Mouse (Mus musculus): ENCODE results near the gene Zbtb38. TPM values are rescaled to one million over a fixed set of nuclear protein-coding genes. Genes with fewer than 3 reads are reported as not detected.

Gene Zbtb38
- total RNA-seq, 2 experiments from 2014 or later, result 15.9 to 20.1 TPM

DNA sequence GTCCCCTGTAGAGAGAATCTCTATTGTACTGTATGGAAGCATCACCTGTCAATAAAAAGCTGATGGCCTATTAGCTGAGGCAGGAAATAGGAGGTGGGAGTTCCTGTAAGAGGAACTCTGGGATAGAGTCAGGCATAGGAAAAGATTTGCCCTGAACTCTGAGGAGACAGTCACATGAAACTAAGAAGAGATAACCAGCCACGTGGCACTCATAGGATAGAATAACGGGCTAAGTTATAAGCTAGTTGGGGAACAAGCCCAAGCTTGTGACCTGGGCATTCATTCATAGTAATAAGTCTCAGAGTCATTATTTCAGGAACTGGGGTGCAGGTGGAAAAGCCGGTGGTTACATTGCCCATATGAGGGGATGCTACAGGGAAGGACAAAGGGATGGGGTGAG, 10.4 kb upstream of the Zbtb38 start:
- no peak for DNase-seq (ENCODE audit: low spot score in 2 of 2)

DNA sequence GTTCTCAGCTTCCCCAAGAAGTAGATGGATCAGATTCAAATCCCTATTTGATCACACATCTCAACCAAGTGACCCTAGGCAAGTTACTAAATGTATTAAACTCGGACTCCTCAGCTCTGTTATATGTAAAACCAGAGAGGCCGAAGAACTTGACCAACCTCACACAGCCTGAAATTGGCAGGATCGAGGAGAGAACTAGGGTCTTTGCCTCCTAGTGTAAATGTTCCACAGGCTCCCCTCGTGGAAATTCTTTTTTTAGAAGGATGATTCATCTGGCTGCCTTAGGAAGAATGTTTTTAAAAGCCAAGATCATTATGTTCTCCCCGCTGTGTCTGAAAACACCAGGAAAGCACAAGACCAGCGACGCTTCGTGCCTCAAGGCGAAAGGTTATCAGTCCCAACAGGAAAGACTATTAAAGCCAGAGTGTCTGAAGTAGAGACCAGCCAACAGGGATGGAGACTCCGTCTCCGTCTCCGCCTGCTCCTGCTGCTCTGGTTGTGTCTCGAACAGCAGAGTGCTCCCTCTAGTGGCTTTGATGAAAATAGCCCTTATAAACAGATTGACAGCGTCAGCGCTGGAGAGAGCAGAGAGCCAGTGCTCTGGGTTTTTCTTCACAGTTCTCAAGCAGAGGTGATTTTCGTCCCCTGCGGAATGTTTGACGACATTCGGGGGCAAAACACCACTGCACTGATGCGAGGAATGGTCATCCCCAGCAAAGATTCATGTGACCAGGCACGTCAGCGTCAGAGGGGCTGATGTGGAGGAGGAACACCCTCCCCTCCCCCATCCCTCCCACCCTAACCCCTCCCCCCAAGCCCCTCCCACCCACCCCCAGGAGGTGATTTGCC, 6.3 kb upstream of the Zbtb38 start:
- peak in 1 of 2 experiments; percentile 55 for DNase-seq (ENCODE audit: low spot score in 2 of 2)

DNA sequence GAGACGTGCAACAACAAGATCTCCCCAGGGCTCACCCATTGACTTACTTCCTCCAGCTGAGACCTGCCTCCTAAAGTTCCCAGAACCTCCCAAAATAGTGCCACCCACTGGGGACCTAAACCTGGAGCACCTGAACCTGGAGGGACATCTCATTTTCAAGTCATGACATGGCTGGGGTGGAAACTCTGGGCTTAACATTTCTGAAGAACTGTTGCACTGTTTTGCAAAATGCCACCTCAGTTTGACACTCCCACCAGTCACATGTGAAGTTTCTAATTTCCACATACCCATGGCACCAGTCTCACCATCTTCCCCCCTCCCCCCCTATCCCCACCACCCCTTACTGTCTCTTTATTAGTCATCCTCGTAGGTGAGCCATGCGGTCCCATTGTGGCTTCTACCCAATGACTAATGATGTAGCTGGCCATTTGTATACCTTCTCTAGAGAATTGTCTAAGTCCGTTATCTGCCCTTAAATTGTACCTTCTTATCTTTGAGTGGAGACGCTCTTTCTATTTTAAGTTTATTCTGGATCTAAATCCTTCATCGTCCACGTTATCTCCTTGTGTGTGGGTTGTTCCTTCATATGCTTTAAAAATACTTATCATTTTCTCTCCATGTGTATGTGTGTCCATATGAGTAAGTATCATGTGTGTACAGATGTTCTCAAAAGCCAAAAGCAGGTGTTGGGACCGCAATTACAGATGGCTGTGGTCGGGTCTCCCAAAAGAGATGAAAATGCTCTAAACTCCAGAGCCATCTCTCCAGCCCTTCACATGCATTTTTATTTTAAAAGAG, 4.2 kb upstream of the Zbtb38 start:
- no peak for DNase-seq (ENCODE audit: low spot score in 2 of 2)

DNA sequence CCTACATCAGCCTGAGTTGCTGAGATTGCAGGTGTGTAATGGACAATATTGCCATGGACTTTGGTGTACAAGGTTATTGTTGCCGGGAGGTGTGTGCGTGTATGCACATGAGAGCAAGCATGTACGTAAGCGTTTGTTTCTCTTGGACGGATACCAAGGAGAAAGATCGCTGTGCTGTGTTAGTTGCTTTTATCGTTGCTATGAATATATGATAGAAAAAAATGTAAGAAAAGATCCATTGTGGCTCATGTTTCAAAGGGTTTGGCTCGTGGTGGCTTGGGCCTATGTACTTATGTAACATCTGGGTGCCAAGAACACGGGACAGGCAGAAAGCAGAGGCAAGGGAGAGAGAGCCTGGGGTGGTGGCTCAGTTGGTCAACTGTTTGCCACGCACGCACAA, 3.1 kb upstream of the Zbtb38 start:
- no peak for DNase-seq (ENCODE audit: low spot score in 2 of 2)

DNA sequence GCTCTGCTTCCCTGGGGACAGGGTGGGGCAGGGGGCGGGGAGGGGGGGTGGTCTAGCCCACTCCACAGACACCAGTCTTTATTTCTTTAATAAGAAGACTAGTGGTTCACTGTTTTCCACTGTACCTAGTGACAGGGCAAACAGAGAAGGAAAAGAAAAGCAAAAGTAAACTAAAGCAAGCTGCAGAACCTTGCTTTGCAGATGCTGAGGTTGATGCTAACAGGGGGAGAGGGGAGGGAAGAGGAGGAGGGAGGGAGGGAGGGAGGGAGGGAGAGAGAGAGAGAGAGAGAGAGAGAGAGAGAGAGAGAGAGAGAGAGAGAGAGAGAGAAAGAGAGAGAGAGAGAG, 2.0 kb upstream of the Zbtb38 start:
- no peak for DNase-seq (ENCODE audit: low spot score in 2 of 2)

DNA sequence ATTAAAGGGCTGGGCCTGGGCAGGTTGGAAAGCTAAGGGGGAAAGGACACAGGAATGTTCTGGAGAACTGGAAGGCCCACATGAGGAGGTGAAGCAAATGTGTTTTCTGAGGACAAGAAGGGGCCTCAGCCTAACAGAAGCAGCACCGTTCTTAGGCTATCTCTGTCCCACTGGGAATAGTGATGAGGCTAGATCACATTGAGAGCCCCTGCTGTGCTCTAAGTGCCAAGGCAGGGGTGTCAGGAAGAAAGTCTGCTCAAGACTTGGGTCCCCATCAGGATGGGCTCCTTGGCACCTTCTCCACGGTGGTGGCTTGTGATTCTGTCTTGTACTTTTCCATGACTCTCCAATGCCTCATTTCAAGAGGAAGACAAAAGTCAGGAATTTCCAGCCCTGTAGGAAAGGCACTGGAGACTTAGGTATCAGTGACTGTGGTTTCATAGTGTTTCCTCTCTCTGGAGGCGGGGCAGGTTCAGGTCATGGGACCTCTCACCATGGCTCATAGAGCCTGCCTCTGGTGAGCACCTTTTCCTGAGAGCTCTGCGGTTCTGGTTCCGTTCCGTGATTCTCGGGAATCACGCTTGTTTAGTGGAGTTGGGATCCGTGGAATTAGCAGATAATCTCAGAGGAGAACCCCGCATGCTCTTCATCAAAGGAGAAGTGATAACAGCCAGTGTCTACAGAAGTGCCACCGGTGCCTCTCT, 1.4 kb upstream of the Zbtb38 start:
- DNase-seq (ENCODE audit: low spot score in 2 of 2), result no peak

DNA sequence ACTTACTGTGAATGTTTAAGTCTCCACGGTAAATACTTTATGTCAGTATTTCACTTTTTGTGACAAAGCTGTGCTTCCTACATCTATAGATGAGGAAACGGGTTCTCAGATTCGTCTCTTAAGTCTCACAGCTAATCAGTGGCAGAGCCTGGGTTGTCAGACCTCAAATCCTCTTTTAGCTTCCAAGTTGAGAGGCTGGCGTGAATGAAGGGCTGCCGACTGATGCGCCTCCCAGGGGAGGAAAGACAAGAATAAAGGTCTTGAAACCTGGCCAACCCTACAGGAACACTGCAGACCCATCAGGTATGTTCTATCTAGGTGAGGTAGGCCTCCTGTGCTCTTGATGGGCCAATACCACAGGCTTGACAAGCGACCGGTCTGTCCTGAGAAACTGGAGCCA, 761 bp upstream of the Zbtb38 start:
- no peak for DNase-seq (ENCODE audit: low spot score in 2 of 2)

DNA sequence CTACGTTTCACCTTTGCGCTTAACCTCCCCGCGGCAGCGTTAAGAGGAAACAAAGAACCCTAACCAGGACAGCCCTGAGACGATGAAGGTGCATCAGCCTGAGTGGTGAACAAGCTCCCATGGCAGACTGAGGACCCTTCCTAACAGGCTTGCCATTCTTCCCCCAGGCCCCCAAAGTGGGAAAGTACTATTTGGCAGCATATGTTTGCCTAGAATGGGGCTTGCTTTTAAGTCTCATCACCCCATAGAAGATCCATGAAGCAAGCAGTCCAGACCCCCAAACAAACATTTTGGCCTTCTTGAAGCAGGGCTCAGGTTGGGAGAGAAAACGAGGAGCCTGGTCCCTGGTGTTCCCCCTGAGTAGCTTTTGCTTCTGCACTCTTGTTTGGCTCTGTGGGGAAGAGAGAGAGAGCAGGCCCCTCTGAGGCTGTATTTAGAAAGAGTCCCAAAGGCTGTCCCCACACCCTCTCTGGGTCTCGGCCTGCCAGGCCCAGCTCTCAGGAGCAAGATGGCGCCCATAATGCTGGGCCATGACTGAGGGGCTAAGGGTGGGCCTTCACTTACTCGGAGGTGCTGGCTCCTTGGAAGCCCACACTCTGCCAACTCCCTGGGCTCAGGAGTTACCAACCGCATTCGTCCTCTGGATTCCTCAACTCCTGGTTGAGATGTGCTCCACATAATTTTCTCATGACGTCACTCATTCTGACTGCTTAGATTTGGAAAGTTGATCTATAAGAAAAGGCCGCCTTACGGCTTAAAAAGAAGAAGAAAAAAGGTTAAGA, 619 bp downstream of the Zbtb38 start:
- DNase-seq (ENCODE audit: low spot score in 2 of 2), result no peak

DNA sequence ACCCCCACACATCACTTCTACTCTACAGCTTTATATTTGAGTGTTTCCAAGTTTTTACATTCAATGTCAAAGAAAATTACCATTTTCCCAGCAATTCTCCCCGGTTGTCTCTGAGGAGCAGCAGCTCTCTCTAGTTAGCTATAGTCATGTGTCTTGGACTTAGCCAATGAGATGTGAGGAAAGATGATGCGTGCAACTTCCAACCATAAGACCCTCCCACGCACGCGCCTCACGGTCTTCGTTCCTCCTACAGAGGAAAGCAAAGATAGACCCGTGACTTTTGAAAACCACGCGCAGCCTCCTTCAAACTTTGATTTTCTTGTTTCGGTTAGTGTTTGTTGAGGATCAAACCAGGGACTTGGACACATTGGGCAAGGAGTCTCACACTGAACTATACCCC, 2.0 kb downstream of the Zbtb38 start:
- no peak for DNase-seq (ENCODE audit: low spot score in 2 of 2)

DNA sequence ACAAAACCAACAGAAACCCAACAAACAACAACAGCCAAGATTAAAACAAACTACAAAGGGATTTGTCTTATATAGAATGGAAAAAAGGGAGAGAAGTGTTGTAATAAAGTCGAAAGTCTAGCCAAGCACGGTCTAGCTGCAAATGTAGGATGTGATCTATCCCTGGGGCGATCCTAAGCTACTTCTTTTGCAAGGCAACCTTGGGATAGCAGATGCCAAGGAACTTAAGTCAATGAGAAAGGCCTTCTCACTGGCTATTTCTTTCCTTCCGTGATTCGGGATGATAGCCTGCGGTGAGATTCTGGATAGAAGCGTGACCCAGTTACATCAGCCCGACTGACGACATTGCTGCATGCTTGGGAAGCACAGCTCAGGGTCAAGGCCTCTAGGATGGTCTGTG, 6.1 kb downstream of the Zbtb38 start:
- DNase-seq (ENCODE audit: low spot score in 2 of 2), result no peak

DNA sequence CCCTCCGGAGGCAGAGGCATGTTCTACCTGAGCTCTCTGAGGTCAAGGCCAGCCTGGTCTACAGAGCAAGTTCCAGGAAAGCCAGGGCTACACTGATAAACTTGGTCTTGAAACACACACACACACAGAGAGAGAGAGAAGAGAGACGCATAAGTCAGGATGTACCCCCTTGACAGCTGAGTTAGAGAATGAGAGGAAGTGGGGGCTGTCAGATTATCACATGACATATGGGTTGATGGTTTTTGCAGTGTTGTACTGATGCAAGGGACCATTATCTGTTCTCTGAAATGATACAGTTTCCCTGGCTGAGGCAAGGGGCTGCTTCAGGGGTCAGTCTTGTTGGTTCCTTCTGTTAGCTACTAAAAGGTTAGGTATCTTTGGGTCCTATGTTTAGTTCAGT, 7.7 kb downstream of the Zbtb38 start:
- DNase-seq (ENCODE audit: low spot score in 2 of 2), result no peak

DNA sequence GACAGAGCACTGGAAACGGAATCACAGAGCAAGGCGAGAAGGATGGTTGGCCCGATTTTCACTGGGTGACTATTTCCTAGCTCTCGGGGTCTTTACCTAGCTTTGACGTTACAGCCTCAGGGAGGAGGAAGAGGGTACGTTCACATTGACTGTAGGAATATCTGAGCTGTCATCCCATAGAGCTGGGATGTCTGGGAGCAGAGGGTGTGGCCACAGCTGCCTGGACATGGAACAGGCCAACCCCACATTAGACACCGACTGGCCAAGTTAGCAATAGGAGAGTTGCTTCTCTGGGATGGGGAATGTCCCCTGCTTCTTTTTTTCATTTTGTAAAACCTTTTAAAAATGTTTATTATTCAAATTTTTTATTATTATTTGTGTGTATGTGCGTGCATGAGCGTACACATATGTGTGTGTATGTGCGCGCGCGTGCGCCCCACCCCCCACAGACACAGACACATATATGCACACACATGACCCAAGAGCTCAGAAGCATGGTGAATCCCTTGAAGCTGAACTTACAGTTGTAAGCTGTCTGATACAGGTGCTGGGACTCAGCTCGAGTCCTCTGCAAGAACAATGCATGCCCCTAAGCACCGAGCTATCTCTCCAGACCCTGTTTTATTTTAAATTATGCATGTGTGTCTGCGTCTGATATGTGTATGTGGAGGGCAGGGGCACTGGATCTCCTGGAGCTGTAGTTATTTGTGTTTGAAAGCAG, 11.1 kb downstream of the Zbtb38 start:
- no peak for DNase-seq (ENCODE audit: low spot score in 2 of 2)

DNA sequence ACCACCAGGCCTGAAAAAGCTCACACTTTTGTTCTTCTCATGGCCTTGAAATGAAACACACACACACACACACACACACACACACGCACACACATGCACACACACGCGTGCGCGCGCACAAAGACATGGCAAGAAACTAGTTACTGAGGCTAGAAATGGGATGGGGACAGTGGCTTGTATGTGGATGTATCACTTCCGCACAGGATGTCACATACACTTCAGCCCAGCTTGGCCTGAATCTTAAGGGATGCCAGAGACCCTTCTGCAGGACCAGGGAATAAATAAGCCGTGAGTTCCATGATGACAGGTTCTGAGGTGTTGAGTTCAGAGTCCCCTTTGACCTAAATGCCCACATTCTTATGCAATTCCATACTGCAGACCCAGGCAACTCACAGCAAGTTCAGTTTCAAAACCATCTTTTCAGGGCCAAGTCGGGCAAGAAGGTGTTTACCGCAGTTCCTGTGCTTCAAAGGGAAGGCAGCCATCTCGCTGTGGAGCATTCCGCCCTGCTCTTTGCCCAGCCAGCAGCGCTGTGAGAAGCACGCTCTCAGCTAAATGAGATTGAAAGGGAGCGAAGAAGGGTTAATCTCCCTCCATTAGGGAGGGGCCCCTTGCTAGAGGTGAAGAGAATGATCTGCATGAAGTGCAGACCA, 11.8 kb downstream of the Zbtb38 start:
- no peak for DNase-seq (ENCODE audit: low spot score in 2 of 2)

DNA sequence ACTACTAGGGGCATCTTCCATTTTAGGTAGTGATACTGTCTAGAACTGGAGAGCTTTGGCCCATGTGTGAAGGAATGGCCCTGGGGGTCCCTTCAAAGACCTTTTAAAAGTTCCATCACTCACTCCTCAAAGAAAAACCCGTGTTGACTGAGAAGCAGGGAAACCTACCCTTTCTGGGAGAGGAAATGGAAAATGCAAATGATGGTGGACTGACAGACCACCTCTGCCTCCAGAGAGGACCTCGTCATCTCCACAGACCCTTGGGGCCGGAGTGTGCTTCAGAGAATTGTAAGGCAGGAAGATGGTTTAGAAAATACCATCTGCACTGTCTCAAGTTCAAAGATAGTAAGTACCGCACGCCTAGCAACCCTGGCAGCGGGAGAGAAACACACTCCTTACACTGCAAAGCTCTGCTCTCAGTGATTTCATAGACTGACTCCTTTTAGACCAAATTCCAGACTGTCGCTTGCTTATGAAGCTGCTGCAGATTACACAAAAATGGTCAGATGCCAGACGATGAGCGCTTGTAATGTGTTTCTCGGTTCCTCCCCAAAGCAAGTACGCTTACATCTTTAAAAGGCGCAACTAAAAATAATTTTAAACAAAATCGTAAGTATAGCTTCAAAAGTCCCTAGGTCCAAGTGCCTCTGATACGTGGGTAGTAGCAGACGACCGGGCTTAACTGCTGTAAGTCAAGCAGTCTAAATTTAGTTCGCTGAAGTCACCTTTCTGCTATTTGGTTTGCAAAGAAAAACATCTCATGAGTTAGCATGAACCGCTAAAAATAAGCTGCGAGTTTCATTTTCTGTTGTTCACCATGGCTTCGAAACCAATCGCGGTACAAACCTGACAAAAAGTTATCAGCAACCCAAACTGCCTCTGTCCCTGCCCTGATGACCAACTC, 12.6 kb downstream of the Zbtb38 start:
- DNase-seq (ENCODE audit: low spot score in 2 of 2), result no peak

DNA sequence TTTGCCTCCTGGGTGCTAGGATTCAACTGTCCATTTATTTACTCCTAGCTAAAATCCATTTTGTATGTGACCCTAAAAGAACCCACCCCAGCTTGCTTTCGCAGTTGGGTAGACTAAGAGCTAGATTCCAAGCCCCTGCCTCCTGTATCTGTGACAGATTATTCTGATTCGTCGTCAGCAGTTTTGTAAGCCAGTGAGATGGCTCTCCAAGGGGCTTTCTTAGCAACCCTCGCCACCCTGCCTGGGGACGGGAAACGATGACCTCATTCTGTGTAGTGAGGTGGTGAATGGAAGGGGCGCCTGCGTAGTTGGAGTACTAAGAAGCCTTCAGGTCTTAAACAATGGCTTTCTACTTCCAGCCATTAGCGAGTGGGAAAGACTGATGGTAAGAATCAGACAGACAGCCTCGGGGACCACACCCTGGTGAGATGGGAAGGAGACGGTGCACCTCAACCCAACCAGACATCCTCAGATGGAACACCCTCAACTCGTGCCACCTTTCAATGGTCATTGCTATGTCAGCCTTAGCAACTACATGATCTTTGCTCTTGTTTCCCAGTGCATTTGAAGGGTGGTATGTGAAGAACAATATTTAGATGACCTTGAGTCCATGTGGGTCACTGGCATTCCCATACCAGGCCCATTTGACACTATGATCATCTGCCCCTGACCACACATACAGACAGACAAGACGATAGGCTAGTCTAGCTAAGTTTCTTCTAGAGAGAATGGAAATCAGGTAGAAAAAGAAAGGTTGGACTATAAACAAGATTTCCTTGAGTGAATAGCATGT, 13.9 kb downstream of the Zbtb38 start:
- DNase-seq (ENCODE audit: low spot score in 2 of 2), result no peak

DNA sequence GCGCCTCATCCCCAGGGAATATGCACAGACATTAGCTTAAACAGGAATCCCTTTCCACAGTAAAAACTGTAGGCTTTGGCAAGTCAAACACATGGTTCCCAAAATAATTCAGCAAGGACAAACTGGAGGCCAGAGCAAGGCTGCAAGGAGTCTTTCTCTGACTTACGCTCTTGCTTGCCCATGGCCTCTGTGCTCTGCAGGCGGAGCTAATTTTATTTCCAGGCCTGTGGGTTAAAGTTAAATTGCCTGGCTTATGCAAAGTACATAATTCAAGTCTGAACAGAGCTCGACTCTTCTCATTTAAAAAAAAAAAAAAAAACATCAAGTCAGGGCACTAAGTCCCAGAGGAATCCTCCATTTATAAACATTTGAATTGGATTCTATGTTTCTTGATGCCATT, 16.7 kb downstream of the Zbtb38 start:
- no peak for DNase-seq (ENCODE audit: low spot score in 2 of 2)

DNA sequence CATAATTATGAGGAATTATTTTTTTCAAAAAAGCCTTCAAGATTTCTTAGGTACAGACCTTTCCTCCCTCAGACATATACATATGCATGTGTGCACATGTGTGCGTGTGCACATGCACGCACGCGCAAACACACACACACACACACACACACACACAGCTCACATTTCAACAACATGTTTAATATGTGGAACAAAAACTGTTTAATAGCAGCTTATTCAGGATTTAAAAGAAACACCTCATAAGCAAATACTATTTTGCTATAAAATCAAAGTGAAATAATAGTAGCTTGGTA, 19.3 kb downstream of the Zbtb38 start:
- no peak for DNase-seq (ENCODE audit: low spot score in 2 of 2)

DNA sequence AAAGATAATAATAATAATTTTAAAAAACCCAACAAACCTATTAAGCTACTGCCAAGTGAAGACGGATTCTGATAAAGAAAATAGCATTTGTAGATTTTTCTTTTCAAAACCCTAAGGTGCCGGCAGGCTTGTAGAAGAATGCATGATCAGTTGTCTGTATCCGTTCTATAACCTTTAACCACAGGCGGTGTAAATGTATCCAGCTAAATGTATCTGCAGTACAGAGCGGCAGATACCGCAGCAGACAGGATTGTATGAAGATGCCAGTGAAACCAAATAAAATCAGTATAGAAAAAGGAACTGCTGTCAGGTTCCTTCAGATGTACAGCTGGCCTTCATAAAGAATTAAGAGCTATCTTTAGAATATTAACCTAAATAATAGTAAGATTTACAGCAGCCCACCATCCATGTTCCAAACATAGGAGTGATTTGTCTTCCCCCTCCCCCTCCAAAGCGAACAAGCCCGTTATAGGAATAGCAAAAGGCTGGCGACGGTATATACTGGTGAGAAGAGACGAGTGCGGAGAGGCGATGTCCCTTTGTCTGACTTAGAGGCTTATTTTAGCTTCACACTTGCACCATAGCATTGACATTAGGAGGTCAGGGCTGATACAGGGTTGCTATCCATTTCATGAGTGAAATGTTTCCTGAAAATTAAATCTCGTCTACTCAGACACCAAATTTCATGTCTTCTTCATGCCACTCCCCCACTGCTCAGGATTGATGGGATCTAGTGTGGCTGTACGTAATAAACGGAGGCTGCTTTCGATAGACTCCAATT, 19.8 kb downstream of the Zbtb38 start:
- no peak for DNase-seq (ENCODE audit: low spot score in 2 of 2)

Data from gastrocnemius, postnatal 4 days (tissue).